Mouse (Mus musculus): ENCODE results near the gene Olfr1391.
"Not testable (repeated sequence)": the region's sequence is repeated elsewhere in the genome, so short reads cannot be mapped to it uniquely, and the experiment has no call there.

Gene Olfr1391

DNA sequence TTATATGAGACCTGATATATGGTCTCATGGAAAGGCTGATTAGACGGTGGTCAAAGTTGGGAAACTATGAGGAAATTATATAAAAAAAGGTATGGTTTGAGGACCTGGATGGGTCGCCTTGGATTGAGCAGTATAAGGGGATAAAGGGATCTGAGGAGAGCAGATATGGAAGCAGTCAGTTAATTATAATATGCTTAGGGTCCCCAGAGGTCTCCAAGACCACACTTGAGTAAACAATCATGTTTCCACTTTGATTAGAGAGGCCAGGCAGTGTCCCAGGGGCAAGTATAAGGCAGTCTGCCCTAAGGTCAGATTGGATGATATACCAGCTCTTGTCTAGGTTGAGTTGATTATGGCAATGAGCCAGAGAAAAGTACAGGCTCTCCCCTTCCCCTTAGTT, at the start of gene Olfr1391:
Gene Olfr1391 (plus strand): TSS at position 301 of the 400 bp plus-strand sequence.
- no peak for DNase-seq

DNA sequence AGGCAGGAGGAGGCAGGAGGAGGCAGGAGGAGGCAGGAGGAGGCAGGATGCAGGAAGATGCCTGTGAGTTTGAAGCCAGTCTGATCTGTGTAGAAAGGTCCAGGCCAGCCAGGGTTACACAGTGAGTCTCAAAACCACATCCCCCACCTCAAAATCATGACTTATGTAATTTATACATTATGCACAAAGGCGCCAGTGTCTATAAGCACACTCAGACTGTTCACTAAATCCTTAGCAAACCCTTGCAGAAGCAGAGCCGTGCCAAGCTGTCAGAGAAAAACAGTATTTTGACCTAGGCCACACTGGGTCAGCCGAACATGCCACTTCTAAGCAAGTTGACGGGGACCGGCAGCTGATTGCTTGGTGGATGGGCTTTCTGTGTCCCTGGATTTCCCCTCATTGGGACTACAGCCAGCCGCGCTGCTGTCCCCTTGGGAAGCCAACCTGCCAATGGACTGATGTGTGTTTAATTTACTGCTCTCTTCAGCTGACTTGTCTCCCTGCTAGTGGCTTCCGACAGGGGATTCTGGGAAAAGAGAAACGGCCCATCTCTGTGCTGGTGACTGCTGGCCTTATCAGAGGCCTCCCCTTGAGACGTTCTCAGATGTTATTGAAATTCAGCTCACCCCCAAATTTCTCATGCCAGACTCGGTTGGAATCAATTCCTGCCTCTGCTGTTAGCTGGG, 48.6 kb upstream of the Olfr1391 start:
- DNase-seq: no peak

DNA sequence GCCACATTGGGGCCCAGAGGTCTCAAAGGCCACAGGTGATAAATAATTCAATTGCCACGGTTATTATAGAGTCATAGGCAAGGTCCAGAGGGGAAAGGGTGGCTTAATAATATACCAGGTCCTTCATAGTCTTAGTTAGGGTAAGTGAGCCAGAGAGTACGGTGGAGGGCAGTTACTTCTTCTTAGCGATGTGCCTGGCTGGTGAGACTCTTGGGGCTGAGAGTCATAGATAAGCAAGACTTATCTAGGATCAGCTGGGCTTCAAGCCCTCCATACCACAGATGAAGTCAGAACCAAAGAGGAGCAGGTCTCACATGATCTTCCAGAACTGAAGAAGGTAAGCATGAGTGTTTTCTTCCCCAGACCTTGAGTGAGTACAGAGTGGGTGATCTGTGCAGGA, 44.3 kb upstream of the Olfr1391 start, which contains the start of gene Olfr1393:
Gene Olfr1393 (plus strand): TSS at position 83 of the 400 bp plus-strand sequence.
- no peak for DNase-seq

DNA sequence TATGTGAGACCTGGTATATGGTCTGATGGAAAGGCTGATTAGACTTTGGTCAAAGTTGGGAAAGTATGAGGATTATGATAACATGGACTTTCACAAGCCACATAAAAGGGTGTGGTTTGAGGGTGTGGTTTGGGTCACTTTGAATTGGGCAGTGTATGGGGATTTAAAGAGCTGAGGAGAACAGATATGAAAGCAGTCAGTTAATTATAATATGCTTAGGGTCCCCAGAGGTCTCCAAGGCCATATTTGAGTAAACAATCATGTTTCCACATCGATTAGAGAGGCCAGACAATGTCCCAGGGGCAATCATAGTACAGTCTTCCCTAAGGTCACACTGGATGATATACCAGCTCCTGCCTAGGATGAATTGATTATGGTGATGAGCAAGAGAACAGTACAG, 37.6 kb upstream of the Olfr1391 start, which contains the start of gene Olfr1392:
Gene Olfr1392 (plus strand): TSS at position 301 of the 400 bp plus-strand sequence.
- not testable (repeated sequence) for DNase-seq

DNA sequence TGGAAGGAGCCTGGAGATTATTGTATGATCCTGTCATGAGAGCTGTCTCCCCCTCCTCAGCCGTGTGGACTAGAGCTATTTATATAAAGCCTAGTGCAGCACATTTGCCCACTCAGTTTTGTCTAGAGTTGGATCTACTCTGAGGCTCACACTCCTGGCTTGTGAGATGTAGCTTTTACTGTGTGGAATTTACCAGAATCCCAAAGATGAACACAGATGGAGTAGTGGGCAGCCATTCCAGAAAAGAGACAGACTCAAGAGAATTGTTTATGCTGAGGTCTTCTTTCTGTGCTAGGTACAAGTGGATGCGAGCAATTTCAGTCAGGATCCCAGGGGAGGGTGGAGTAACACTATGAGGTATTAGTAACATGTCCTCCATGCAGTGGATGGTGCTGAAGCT, 35.3 kb upstream of the Olfr1391 start:
- DNase-seq: no peak

DNA sequence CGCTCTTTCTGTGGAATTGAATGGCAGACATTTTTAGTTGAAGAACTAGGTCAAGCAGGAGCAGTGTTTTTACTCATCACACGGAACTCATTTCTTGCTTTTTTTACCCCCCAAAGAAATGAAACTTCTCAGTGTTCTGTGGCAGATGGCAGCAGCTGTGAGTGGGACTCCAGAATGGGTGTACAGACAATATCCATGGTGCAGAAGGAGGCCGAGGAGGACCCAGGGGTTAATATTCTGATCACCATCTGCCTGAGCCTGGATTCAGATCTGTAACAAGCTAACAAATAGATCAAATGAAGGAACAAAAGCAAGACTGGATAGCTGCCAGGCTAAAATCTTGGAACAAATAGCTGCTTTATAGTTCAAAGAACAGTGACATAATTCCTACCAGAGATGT, 29.8 kb upstream of the Olfr1391 start:
- DNase-seq: no peak

DNA sequence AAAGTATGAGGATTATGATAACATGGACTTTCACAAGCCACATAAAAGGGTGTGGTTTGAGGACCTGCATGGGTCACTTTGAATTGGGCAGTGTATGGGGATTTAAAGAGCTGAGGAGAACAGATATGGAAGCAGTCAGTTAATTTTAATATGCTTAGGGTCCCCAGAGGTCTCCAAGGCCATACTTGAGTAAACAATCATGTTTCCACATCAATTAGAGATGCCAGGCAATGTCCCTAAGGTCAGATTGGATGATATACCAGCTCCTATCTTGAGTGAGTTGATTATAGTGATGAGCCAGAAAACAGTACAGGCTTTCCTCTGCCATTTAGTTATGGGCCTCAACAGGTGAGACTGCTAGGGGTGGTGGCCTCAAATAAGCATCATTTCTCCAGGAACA, 18.1 kb upstream of the Olfr1391 start, which contains the start of gene Olfr10:
Gene Olfr10 (plus strand): TSS at position 301 of the 400 bp plus-strand sequence.
- no peak for DNase-seq

DNA sequence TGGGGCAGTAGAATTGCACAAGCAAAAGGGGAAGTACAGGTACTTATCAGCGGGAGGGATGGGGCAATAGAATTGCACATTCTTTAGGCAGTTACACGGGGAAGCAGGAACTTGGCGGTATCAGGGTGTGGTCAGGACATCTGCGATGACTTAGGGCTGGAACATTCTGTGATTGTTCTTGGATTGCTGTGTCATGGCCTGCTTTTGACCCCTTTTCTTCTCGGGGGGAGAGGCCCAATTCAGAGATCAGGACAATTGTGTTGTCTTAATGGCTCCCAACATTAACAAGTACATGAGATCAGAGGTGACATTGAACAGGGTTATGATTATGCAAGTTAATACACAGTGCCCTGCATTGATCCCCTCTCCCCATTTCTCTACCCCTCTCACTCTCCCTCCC, 14.0 kb upstream of the Olfr1391 start:
- DNase-seq: not testable (repeated sequence)

DNA sequence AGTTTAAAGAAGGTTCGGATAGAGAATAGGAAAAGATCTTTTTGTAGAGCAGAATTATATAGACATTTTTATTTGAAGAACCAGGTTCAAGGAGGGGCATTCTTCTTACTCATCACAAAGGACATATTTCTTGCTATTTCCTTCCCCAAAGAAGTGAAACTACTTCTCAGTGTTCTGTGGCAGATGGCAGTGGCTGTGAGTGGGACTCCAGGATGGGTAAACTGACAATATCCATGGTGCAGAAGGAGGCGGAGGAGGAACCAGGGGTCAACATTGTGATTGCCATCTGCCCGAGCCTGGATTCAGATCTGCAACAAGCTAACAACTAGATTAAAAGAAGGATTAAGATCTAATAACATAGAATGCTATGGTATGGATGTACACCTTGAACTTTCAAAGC, 4.2 kb downstream of the Olfr1391 start:
- no peak for DNase-seq

DNA sequence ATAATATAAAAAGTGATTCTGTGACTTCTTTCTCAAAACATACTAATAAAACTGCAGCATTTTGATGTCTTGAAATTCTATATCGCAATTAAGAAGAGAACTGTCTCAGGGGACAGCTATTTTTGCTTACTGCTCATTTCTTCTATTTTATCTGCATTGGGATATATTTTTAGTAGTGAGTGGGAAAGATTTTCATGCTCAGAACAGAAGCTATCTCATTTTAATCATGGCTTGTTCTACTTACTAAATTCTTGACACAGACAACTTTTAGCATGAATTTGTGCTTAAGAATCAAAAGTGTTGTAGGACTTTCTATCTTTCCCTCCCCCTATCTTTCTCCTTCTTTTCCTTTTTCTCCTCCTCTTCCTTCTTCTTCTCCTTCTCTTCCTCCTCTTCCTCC, 7.1 kb downstream of the Olfr1391 start:
- DNase-seq: no peak

DNA sequence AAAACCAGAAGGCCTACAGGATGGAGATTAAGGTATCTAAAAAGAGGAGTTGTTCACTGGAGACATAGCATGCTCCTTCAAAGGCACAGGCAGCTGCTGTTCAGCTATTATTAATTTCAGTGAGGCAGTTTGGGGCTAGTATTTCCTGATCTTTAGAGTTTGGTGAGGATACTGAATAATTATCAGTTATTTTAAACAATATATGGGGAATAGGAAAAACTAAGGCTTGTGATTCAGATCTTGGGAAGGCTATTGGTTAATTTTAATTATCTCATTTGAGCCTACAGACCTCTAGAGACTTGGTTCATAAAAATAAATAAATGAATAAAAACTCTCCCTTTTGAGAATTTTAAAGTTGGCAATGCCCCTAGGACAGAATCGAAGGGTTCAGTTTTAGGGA, 12.3 kb downstream of the Olfr1391 start, which contains the start of gene Olfr1390:
Gene Olfr1390 (plus strand): TSS at position 301 of the 400 bp plus-strand sequence.
- DNase-seq: no peak

DNA sequence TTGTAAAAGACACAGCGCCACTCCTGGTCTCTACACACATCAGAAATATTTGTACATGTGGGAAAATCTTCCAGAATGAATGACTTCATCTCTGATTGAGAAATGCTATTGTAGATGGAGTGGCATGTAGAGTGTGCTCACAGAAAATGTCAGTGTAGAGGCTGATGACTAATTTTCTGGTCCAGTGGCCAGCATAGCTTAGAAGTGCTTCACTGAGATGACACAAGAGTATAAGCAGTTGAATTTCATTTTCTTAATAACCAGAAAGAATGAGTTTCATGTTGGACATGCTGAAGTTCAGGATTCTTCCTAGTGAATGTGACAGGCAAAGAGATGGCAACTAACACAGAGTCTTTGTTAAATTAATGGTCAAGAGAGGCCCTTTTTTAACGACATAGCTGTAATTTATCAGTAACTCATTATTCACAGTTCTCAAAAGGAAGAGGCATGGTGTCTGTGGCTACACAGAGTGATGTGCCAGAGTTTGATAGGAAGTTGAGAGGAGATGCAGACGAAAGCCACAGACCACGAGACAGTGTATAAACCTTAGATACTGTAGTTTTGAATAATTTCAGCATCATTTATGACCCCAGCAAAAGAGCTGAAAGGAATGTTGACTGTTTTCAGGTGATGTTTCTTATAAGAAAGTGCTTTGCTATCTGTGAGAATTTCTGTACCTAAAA, 14.7 kb downstream of the Olfr1391 start:
- no peak for DNase-seq
